Mouse (Mus musculus) adrenal gland, postnatal 10 days (tissue): ENCODE results near the gene Slc39a7. TPM values are rescaled to one million over a fixed set of nuclear protein-coding genes. Genes with fewer than 3 reads are reported as not detected.
"Not testable (repeated sequence)": the region's sequence is repeated elsewhere in the genome, so short reads cannot be mapped to it uniquely, and the experiment has no call there.

Experiments
- DNase-seq: peaks from one replicate; pipeline ENCODE4 v3.0.0; 2021; ENCODE audit warnings: mixed read lengths
- total RNA-seq, 2 experiments: library from RNA; stranded (reverse); gene quantifications; 2 replicates each; pipeline ENCODE4 v1.2.3; 2021

The Slc39a7 gene
- total RNA-seq, 2 experiments from 2014 or later, result 115 to 140 TPM

DNA sequence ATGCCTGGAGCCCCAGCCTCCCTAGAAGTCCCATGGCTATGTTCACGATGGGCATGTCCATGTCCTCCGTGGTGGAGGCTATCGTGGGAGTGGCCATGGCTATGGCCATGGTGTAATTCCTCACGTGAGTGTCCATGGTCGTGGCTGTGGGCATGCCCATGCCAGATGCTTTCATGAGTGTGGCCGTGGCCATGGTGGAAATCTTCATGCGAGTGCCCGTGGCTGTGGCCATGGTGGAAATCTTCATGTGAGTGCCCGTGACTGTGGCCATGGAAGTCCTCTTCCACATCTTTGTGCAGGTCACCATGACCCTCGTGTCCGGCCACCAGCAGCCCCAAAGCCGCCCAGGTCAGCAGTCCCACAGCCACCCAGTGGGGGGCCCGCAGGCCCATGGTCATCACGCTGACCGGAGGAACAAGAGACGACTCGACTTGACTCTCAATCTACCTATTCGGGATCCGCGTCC, 588 bp downstream of the Slc39a7 start:
- no peak for DNase-seq

- peak; percentile 9 for DNase-seq
Measured at GRCm38 (mm10) chr17:34029890-34030595, 1.4 kb downstream of the Slc39a7 start.

- DNase-seq, result peak; percentile 12
Measured at GRCm38 (mm10) chr17:34029150-34029889, 2.2 kb downstream of the Slc39a7 start.

DNA sequence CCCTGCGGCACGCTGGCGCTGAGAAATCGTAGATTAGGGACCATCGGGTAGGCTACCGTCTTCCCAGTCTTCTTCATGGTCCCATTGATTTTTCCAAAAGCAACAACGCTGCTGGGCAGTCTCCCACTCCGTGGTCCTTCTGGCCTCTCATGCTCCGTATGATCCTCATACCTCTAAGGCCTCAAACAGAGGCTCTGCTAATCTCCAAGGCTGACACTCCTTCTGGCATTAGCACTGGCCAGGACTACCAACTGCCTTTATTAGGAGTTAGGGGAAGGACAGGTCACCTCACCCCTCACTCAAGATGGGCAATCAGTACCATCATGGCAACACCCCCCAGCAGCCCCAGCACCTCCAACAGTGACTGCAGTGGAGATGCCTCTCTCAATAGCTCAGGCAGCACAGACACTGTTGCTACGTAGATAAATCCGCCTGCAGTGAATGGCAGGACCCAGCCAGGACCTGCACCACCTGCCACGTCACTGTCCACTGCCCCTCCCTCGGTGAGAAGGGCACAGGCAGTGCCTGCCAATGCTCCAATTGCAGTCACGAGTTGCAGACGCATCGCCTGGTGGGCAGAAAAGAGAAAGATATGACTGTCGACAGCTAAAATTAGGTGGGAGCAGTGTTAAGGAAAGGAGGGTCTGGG, 2.9 kb downstream of the Slc39a7 start:
- peak; percentile 23 for DNase-seq

- DNase-seq, result peak; percentile 96
Measured at GRCm38 (mm10) chr17:34027656-34028223, 3.7 kb downstream of the Slc39a7 start, which contains the start of gene H2-Ke6. H2-Ke6 (minus strand) TSS chr17:34028060.

- peak; percentile 47 for DNase-seq
Measured at GRCm38 (mm10) chr17:34026917-34027655, 4.4 kb downstream of the Slc39a7 start.

DNA sequence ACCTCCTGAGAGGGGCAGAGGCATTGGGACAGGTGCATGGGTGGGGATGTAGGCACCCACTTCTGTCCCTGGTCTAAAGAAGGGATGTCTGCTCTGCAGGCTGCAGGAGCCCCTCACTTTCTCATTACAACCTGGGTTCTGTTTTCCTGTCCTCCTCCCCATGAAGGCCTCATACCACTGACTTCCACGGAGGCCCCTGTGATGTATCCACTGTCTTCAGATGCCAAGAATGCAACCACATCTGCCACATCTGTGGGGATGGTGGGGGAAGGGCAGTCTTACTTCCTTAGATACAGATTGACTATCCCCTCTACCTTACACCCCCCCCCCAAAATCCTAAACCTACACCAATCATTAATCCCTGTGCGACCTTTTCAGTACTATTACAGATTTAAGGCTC, 5.3 kb downstream of the Slc39a7 start:
- peak; percentile 18 for DNase-seq

- DNase-seq, result peak; percentile 19
Measured at GRCm38 (mm10) chr17:34025756-34026151, 5.7 kb downstream of the Slc39a7 start.

GRCm38 (mm10) chr17:34024861-34025755, 6.4 kb downstream of the Slc39a7 start:
- DNase-seq, result no peak

GRCm38 (mm10) chr17:34024317-34024821, 7.1 kb downstream of the Slc39a7 start, which contains the start of gene Ring1:
Ring1 (minus strand) TSS chr17:34024680.
- DNase-seq, result peak; percentile 92

DNA sequence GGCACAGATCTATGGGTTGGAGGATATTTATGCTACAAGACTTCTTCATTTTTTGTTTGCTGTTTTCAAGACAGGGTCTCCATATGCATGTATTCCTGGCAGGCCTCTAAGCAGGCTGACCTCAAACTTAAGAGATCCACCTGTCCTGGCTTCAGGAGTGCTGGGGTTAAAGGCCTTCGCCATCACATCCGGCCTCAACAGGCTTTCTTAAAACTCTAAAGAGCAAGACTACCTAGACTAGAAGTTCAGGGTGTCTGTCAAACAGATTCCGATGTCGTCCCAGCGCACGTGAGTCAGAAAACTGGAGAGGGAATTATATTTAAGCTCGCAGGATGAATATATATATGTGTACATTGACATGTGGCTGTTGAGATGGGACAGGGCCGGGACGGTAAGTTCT, 7.8 kb downstream of the Slc39a7 start:
- no peak for DNase-seq

- no peak for DNase-seq
Measured at GRCm38 (mm10) chr17:34022987-34023386, 8.5 kb downstream of the Slc39a7 start.

DNA sequence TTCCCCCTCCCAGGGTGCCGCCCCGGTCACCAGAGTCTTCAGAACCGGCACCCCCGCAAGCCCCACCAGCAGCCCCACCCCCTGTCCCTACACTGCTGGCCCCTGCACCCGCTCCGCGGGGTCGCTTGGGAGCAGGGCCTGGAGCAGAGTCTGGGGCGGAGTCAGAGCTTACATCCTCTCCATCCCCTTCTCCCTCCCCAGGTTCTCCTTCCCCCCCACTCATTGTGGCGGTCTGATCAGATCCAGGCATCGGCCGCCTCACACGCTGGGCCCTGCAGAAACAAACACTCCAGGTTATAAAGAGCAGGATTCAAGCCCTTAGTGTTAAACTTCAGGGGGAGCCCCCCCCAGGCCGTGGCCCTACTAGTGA, 9.1 kb downstream of the Slc39a7 start:
- no peak for DNase-seq

DNA sequence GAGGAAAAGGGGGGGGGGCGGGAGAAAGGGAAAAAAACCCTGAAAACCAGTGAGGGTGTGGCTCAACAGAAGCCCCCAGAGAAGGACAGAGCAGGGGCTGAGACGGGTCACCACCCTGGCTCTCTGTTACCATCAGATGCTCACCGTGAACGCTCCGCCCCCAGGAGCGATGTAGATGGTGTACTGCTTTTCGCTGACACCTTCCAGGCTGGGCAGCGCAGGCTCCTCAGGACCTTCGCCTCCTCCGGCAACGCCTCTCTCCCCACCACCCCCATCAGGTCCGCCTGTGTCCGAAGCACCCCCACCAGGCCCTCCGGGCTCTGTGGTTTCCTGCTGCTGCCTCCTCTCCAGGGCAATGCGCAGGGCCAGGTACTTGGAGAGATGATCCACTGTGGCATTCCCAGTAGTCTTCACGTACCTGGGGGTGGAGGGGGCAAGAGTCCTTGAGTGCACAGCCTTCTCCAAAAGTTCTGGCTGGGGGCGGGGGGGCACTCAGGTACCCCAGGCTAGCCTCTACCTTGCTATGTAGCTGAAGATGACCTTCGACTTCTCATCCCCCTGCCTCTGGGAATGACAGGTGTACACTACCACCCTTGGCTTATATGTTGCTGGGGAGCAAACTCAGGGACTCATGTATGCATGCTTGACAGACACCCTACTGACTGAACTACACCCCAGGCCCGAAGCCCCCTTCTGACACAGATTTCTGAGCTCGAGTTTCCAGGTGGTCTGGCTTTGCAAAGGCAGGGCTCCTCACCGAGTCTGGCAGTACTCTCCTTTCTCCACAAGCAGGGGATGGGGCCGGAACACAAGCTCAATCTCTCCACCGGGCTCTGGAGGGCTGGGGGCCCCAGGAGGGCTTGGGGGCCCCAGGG, 9.7 kb downstream of the Slc39a7 start:
- peak; percentile 8 for DNase-seq

- no peak for DNase-seq
Measured at GRCm38 (mm10) chr17:34013436-34013835, 18.0 kb downstream of the Slc39a7 start.

DNA sequence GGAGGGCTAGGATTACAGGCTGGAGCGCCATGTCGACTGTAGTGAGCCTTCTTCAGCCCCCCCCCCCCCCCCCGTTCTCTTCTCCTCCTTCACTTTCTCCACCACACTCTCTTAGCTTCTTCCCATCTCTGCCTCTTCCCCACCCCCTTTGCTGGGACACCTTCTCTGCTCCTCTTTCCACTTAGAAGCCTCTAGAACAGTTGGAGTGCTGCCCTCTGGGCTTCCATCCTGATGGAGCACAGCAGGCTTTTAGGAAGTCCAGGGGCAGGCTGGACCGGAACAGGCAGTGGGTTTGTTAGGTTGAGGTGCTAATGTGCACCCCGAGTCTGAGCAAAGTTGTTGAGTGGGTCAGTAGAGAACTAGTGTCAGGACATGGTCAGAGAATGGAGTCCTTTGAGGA, 21.3 kb downstream of the Slc39a7 start:
- DNase-seq, result no peak

- DNase-seq, result no peak
Measured at GRCm38 (mm10) chr17:34006570-34006969, 24.9 kb downstream of the Slc39a7 start.

DNA sequence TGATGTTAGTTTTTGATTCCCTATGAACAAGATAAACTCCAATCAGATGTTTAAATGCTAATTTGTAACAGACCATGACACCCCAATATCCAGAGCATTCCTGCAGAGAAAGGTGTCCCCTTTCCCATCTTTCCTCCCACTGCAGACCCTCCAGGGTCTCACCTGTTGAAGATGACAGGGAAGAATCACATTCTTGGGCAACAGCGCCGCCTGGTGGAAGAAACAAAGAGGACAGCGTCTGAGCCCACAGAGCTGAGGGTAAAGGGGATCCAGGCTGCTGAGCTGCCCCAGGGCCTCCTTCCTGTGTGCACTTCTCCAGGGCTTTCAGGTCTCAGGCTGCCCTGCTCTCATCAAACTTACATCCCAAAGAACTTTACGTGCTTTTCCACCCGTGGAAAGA, 28.1 kb downstream of the Slc39a7 start:
- DNase-seq, result peak; percentile 56

DNA sequence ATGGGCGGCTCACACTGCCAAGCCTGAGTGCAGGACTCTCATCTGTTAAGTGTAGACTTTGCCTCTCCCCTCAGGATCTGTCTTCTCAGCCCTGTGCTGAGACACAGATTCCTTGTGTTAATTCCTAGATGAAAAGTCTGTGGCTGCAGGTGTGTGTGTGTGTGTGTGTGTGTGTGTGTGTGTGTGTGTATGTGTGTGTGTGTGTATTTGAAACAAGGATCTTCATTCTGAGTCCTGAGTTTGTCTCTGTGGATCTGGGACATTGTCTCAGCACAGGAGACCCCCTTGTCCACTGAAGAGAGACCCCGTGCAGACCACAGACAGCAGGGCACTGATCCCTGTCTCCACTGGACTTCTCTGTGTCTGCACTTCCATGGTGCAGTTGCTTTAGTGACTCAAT, 30.7 kb downstream of the Slc39a7 start:
- not testable (repeated sequence) for DNase-seq

DNA sequence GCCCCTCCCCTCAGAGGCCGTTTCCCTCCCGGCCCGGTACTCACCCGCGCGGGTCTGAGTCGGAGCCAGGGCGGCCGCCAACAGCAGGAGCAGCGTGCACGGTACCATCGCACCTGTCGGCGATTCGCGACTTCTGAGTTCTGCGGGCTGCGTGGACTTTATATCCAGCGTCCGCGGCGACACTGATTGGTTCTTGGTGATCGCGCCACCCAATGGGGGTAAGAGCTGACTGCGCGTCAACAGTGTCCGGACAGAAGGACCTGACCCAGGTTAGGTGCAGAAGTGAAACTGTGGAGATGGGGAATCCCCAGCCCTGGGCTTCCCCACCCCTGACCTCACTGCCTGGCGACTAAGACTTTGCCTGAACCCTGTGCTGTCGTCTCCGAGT, 31.3 kb downstream of the Slc39a7 start, which contains the start of gene H2-K1:
Gene H2-K1, minus strand, starts transcription at position 198 of the 388 bp plus-strand sequence.
- peak; percentile 94 for DNase-seq
